Mouse (Mus musculus): ENCODE measurements around the gene Ccl8. TPM values are rescaled to one million over a fixed set of nuclear protein-coding genes. Genes with fewer than 3 reads are reported as not detected.

Ccl8 gene
- polyA plus RNA-seq, 1 experiment from 2014 or later: not detected

DNA sequence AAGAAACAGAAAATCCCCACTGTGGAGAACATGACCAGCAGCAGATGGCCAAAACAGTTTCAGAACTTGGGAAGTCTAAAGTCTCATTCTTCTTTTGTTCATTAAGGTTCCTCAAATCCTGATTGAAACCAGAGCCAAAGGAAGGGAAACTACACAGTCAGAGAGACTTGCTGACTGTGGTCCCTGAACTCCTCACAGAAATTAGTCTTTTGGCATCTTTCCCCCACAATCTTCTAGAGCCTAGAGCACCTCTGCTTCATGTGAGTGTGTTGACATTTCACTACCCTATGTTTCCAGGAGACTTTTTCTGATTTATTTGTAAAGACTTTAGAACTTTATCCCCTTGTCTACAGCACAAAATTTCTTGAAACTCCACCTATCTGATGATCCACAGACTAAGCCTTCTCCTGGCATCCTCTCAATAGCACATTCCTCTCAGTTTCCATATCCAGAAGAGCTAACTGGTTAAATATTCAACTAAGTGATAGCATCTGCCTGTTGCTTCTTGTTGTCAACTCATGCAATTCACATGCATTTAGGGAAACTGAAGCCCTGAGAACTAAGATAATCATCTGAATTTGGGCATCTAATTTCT lies 36.8 kb upstream of the Ccl8 start:
- no peak overlapping the region for H3K4me2 ChIP-seq (replicated peaks; ENCODE audit: low read depth)
- H3K9me3 ChIP-seq (ENCODE audit: control insufficient read depth): no peaks in the 10 kb centered on the region
- no peak overlapping the region for H3K4me3 ChIP-seq (ENCODE audit: low read depth, low read length)
- no peak overlapping the region for H3K9ac ChIP-seq (ENCODE audit: low read depth, low read length)
- ATAC-seq: no peak
- no peaks in the 10 kb centered on the region for H3K27me3 ChIP-seq (replicated peaks; ENCODE audit: control insufficient read depth, insufficient read depth, low read length)
- no peak overlapping the region for H3K27ac ChIP-seq (ENCODE audit: low read depth, low read length)
- no peaks in the 10 kb centered on the region for H3K4me1 ChIP-seq (replicated peaks; ENCODE audit: control insufficient read depth, insufficient read depth, low read length)
- no peaks in the 10 kb centered on the region for H3K36me3 ChIP-seq (ENCODE audit: control insufficient read depth, insufficient read depth)
- no peak for TF ChIP-seq CTCF (IDR thresholded peaks at IDR 0.05; ENCODE audit: low read depth)

DNA sequence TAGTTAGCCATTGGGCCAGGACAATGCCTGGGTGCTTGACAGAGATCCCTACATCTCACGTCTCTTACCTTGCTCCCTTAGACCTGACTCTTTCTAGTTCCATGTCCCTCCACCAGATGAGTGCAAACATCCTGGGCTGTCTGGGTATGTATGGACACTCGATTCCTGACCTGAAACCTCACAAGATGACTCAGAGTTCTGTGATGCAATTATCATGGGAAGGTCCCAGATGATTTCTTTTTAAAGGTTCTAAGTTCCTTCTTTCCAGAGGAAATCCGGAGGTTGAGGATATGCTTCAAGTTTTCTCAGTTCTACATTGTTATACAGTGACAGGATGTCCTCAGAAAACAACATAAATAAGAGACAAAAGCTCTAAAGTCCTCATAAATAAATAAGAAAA lies 34.1 kb upstream of the Ccl8 start:
- Histone ChIP-seq H3K27ac (ENCODE audit: low read depth, low read length) (no peak overlapping the region), H3K27me3 (replicated peaks; ENCODE audit: control insufficient read depth, insufficient read depth, low read length) (no peaks in the 10 kb centered on the region), H3K9ac (ENCODE audit: low read depth, low read length) (no peak overlapping the region), H3K4me1 (replicated peaks; ENCODE audit: control insufficient read depth, insufficient read depth, low read length) (no peaks in the 10 kb centered on the region), H3K36me3 (ENCODE audit: control insufficient read depth, insufficient read depth) (no peaks in the 10 kb centered on the region), H3K9me3 (ENCODE audit: control insufficient read depth) (no peaks in the 10 kb centered on the region), H3K4me3 (ENCODE audit: low read depth, low read length) (no peak overlapping the region), H3K4me2 (replicated peaks; ENCODE audit: low read depth) (no peak overlapping the region)
- no peak for ATAC-seq
- TF ChIP-seq CTCF (IDR thresholded peaks at IDR 0.05; ENCODE audit: low read depth): no peak
- 75% methylated on average over 3 of the region's 3 CpGs for WGBS

DNA sequence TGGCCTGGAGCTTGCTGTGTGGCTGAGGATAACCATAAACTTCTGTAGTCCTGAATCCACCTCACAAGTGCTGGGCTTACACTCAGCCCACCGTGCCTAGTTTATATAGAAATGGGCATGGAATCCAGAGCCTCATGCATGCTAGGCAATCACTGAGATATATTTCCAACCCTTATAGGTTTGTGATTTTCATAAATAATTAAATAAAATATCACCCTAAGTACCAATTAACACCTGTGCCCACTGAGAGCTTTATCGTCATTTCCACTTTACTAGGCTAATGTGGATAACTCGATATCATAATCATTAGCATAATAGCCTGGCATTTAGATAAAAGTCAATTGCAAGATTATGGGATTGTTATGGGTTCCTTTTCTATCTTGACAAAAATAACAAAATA lies 30.6 kb upstream of the Ccl8 start:
- H3K4me1 ChIP-seq (replicated peaks; ENCODE audit: control insufficient read depth, insufficient read depth, low read length): no peaks in the 10 kb centered on the region
- no peak overlapping the region for H3K4me2 ChIP-seq (replicated peaks; ENCODE audit: low read depth)
- no peaks in the 10 kb centered on the region for H3K9me3 ChIP-seq (ENCODE audit: control insufficient read depth)
- no peak overlapping the region for H3K4me3 ChIP-seq (ENCODE audit: low read depth, low read length)
- TF ChIP-seq CTCF (IDR thresholded peaks at IDR 0.05; ENCODE audit: low read depth): no peak
- 89% methylated on average over 3 of the region's 3 CpGs for WGBS
- H3K27ac ChIP-seq (ENCODE audit: low read depth, low read length): no peak overlapping the region
- H3K9ac ChIP-seq (ENCODE audit: low read depth, low read length): no peak overlapping the region
- no peaks in the 10 kb centered on the region for H3K27me3 ChIP-seq (replicated peaks; ENCODE audit: control insufficient read depth, insufficient read depth, low read length)
- no peaks in the 10 kb centered on the region for H3K36me3 ChIP-seq (ENCODE audit: control insufficient read depth, insufficient read depth)
- no peak for ATAC-seq

DNA sequence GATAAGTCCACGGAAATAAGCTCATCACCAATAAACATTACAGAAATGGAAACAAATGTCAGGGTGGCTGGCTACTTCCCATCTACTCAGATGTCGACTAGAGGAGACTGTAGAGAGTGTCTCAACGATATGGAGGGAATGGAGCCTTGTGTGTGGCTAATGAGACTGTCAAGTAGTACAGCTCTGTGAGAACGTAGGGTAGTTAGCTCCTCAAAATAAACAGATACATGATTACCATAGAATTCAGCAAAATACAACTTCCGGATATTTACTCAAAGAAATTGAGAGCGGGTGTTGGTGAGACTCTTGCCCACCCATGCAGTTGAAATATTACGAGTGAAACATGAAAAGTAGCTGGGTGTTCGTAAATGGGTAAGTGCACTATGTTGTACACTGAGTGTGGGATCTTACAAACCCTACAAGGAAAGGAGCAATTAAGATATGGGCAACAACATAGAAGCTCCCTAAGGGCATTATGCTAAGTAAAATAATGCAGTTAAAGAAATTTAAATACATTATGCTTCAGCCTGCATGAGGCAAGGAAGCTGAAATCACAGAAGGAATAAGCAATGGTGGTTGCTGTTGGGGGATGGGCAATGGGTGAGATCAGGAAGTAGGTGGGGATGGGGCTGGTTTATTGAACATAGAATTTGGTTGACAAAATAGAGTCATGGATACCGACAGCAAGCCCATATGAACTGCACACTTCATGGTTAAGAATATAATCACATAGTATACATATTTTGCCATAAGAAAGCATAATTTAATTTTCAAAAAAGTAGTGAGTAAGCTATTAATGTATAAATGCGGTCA lies 15.3 kb upstream of the Ccl8 start:
- H3K9ac ChIP-seq (ENCODE audit: low read depth, low read length): no peak overlapping the region
- H3K4me3 ChIP-seq (ENCODE audit: low read depth, low read length): no peak overlapping the region
- H3K27me3 ChIP-seq (replicated peaks; ENCODE audit: control insufficient read depth, insufficient read depth, low read length): no peaks in the 10 kb centered on the region
- H3K4me1 ChIP-seq (replicated peaks; ENCODE audit: control insufficient read depth, insufficient read depth, low read length): no peaks in the 10 kb centered on the region
- no peak overlapping the region for H3K27ac ChIP-seq (ENCODE audit: low read depth, low read length)
- 67% methylated on average over 10 of the region's 10 CpGs for WGBS
- H3K9me3 ChIP-seq (ENCODE audit: control insufficient read depth): no peaks in the 10 kb centered on the region
- TF ChIP-seq CTCF (IDR thresholded peaks at IDR 0.05; ENCODE audit: low read depth): no peak
- no peaks in the 10 kb centered on the region for H3K36me3 ChIP-seq (ENCODE audit: control insufficient read depth, insufficient read depth)
- no peak for ATAC-seq
- H3K4me2 ChIP-seq (replicated peaks; ENCODE audit: low read depth): no peak overlapping the region

- H3K27me3 ChIP-seq (replicated peaks; ENCODE audit: control insufficient read depth, insufficient read depth, low read length): no peaks in the 10 kb centered on the region
- no peaks in the 10 kb centered on the region for H3K9me3 ChIP-seq (ENCODE audit: control insufficient read depth)
- TF ChIP-seq CTCF (IDR thresholded peaks at IDR 0.05; ENCODE audit: low read depth): no peak
- no peak overlapping the region for H3K4me3 ChIP-seq (ENCODE audit: low read depth, low read length)
- no peaks in the 10 kb centered on the region for H3K36me3 ChIP-seq (ENCODE audit: control insufficient read depth, insufficient read depth)
- H3K27ac ChIP-seq (ENCODE audit: low read depth, low read length): no peak overlapping the region
- no peaks in the 10 kb centered on the region for H3K4me1 ChIP-seq (replicated peaks; ENCODE audit: control insufficient read depth, insufficient read depth, low read length)
- WGBS: 84% methylated on average over 4 of the region's 4 CpGs
- ATAC-seq: no peak
- H3K9ac ChIP-seq (ENCODE audit: low read depth, low read length): no peak overlapping the region
- no peak overlapping the region for H3K4me2 ChIP-seq (replicated peaks; ENCODE audit: low read depth)
These were observed 13.9 kb upstream of the Ccl8 start for GRCm38 (mm10) chr11:82101087-82101486.

DNA sequence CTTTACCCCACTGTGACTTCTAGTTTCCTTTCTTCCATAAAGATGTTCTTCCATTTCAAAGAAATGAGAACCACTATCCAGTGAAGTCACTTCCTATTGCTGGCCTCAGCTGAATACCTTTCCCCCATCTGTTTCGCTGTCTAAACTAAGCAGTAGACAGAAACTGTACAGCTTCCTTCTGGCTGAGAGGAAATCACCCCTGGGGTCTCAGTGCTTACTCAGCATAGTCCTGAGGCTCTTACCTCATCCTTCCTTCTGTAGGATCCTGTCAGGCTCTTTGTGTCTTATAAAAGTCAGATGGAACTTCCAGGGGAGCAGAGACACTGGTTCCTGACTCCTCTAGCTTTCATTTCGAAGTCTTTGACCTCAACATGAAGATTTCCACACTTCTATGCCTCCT lies 13.5 kb upstream of the Ccl8 start, which contains the start of gene Ccl12:
Gene Ccl12, plus strand, starts transcription at position 317 of the 400 bp plus-strand sequence.
- H3K4me1 ChIP-seq (replicated peaks; ENCODE audit: control insufficient read depth, insufficient read depth, low read length): no peaks in the 10 kb centered on the region
- no peaks in the 10 kb centered on the region for H3K36me3 ChIP-seq (ENCODE audit: control insufficient read depth, insufficient read depth)
- H3K4me2 ChIP-seq (replicated peaks; ENCODE audit: low read depth): no peak within 1 kb of the TSS
- no peak for ATAC-seq
- TF ChIP-seq CTCF (IDR thresholded peaks at IDR 0.05; ENCODE audit: low read depth): no peak
- H3K27ac ChIP-seq (ENCODE audit: low read depth, low read length): no peak within 1 kb of the TSS
- no peak within 1 kb of the TSS for H3K9ac ChIP-seq (ENCODE audit: low read depth, low read length)
- no peaks in the 10 kb centered on the region for H3K9me3 ChIP-seq (ENCODE audit: control insufficient read depth)
- H3K4me3 ChIP-seq (ENCODE audit: low read depth, low read length): no peak within 1 kb of the TSS
- 67% methylated on average over 2 of the region's 2 CpGs for WGBS
- H3K27me3 ChIP-seq (replicated peaks; ENCODE audit: control insufficient read depth, insufficient read depth, low read length): no peaks in the 10 kb centered on the region
